Mouse (Mus musculus) adrenal gland, postnatal 14 days (tissue): ENCODE measurements around the gene Adora1. TPM values are rescaled to one million over a fixed set of nuclear protein-coding genes. Genes with fewer than 3 reads are reported as not detected.

Experiments
- DNase-seq: peaks from one replicate; pipeline ENCODE4 v3.0.0; 2021; ENCODE audit warnings: mixed read lengths
- total RNA-seq: library from RNA; stranded (reverse); gene quantifications from 2 replicates; pipeline ENCODE4 v1.2.3, GENCODE M21; 2021

Adora1 gene
- total RNA-seq, 1 experiment from 2014 or later, result 91.9 TPM

- DNase-seq, result no peak
These were observed 41.5 kb downstream of the Adora1 start for GRCm38 (mm10) chr1:134193674-134194197.

- DNase-seq, result no peak
These were observed 42.1 kb downstream of the Adora1 start, which contains the start of gene Mybph for GRCm38 (mm10) chr1:134193126-134193525. Gene Mybph, plus strand, starts transcription at chr1:134193448.

GRCm38 (mm10) chr1:134192024-134192423 is 43.2 kb downstream of the Adora1 start:
- DNase-seq, result no peak

GRCm38 (mm10) chr1:134191192-134191591 is 44.0 kb downstream of the Adora1 start:
- DNase-seq, result no peak

GRCm38 (mm10) chr1:134188989-134189729 is 46.1 kb downstream of the Adora1 start:
- DNase-seq, result no peak

- DNase-seq, result no peak
These were observed 47.0 kb downstream of the Adora1 start for GRCm38 (mm10) chr1:134188217-134188616.

GRCm38 (mm10) chr1:134184089-134184488 is 51.1 kb downstream of the Adora1 start:
- DNase-seq, result no peak

DNA sequence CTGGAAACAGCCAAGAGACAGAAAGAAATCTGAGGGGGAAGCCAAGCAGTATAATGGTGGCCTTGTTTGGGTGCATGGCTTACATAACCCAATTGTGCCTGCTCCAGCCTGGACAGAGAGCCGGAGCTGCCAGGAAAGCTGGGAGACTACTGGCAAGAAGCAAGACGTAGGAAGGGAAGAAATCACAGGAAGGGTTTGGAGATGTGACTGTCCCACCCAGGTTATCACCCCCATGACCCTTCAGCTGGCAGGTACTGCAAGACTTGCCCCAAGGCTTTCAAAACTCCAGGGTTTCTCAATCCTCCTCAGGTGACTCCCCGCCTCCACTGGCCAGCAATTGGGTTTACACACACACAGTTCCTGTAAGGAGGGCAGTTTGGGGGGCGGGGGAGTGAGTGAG is 53.2 kb downstream of the Adora1 start, which contains the start of gene Chil1:
Chil1 (plus strand) TSS at position 152 of the 400 bp plus-strand sequence.
- peak; percentile 32 for DNase-seq

GRCm38 (mm10) chr1:134177976-134178375 is 57.3 kb downstream of the Adora1 start:
- no peak for DNase-seq

DNA sequence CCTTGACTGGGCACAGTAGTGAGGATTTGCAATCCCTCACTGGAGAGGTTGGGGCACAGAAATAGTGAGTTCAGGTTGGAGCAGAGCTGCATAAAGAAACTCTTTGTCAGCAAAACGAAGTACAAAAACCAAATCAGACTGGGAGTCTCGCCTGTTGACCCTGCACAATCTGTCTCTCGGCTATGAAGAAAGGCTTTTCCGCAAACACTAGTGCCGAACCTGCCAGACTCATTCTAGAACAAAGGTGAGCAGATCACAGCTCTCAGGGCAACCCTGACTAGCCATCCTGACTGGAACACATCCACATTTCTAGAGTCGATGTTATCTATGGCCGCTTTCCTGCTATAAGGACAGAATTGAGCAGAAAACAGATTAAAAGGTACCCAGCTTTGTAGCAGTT is 62.1 kb downstream of the Adora1 start:
- DNase-seq, result no peak

GRCm38 (mm10) chr1:134168985-134169697 is 66.1 kb downstream of the Adora1 start:
- DNase-seq, result no peak

- no peak for DNase-seq
These were observed 66.7 kb downstream of the Adora1 start for GRCm38 (mm10) chr1:134168567-134168966.

DNA sequence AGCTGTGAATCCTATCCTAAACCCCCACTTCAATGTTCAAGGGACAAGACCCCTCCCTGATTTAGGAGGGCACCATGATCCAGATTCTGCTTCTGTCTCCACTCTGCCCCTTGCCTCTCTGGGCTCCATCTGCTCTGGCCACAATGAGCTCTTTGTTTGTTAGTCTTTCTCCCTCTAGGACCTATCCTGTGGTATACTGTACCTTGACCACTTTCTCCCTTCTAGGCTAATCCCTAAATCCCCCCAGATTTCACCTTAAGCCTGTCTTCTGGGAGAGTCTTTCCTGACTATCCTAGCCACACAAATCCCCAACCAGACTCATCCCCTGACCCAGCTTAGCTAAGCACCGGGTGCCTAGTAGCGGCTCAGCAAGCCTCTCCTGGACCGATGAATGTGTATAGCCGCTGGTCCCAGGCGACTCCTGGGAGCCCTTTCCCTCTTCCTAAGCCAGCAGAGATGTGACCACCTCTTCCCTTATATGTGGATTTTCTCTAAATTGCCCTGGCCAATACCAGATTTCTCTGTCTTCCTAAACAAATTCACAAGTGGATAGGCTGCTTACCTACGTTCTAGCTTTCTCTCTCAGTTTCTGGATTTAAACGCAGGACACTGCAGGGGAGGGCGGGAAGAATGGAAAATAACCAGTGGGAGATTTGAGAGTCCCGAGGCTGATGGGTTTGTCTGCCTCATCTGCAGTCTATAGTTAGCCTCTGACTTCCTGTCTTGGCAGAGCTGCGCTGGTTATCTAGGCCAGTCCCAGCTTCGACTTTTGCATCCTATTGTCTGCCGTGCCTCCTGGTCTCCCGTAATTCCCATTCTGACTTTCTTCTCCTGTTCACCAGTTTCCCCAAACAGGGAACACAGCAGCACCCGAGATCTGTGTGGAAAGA is 67.6 kb downstream of the Adora1 start:
- no peak for DNase-seq

DNA sequence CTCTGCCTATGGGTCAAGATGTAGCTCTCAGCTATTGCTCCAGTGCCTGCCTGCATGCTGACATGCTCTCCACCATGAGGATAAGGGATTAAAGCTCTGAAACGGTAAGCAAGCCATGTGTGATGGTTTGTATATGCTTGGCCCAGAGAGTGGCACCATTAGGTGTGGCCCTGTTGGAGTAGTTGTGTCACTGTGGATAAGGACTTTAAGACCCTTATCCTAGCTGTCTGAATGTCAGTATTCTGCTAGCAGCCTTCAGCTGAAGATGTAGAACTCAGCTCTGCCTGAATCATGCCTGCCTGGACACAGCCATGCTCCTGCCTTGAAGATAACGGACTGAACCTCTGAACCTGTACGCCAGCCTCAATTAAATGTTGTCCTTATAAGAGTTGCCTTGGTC is 68.7 kb downstream of the Adora1 start:
- no peak for DNase-seq

GRCm38 (mm10) chr1:134164454-134164853 is 70.8 kb downstream of the Adora1 start:
- no peak for DNase-seq

GRCm38 (mm10) chr1:134163476-134163875 is 71.8 kb downstream of the Adora1 start:
- no peak for DNase-seq

GRCm38 (mm10) chr1:134162510-134163225 is 72.6 kb downstream of the Adora1 start:
- DNase-seq, result no peak

- no peak for DNase-seq
These were observed 73.8 kb downstream of the Adora1 start for GRCm38 (mm10) chr1:134161399-134161798.

- DNase-seq, result no peak
These were observed 74.8 kb downstream of the Adora1 start for GRCm38 (mm10) chr1:134160404-134160803.

DNA sequence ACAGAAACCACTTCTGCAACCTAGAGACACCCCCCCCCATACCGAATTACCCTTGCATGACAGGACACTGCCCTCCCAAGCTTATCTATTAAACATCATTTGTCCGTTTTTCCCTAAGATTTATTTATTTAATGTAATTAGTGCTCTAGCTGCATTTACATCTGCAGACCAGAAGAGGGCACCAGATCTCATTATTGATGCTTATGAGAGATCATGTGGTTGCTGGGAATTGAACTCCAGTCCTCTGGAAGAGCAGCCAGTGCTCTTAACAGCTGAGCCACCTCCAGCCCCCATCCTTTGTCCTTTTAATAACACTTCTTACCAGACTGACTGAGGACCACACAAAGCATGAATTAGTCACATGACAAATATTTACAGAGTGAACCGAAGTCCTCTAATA is 80.6 kb downstream of the Adora1 start:
- no peak for DNase-seq

DNA sequence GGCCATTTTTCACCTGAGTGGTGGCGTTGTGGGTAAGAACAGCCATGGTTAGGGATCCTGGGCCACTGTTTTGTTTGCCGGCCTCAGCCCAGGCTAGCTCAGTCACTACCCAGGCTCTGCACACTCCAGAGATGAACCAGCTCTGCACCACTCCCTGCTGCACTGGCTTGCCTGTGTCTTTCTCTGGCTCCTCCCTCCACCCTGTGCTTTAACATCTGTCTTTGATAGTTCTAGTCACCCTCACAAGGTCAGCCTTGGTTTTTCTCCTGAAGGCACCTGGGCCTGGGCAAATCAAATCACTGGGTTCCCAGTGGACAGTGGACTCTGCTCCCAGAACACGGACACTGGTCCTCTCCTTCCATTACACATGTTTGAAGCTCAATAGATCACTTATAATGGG is 81.1 kb downstream of the Adora1 start:
- no peak for DNase-seq
